In genomic region chr2:154223917-154224273, GRCm38 (mm10) we compare ENCODE assay signal across 11 mouse cellular contexts. TPM values are rescaled to one million over a fixed set of nuclear protein-coding genes. Genes with fewer than 3 reads are reported as not detected.
A peak's percentile ranks its signal among the peaks of the same experiment; 100 is the strongest.
DNase-seq lines count a peak whose midpoint lies in the region; ATAC-seq and TF ChIP-seq lines count a peak whose summit lies in the region.
"Had no signal": no experiment of that assay in that cellular context is flagged by ENCODE, and none has a peak within 500 bp of the region (broad histone marks: within the 10 kb centered on the region; RNA-seq: fewer than 3 reads in every experiment).

No protein-coding gene starts in this region.

- H3K4me2 ChIP-seq in forebrain, postnatal 0 days (ENCODE audit: low read depth): no peak overlapping the region
- H3K4me2 ChIP-seq in lung, postnatal 0 days (replicated peaks; ENCODE audit: low read depth, low read length): no peak overlapping the region; the same call in 1 of the 2 replicates
- peak overlapping the region; percentile 31 for H3K4me2 ChIP-seq in limb, embryonic 15.5 days
- H3K4me2 ChIP-seq in stomach, postnatal 0 days (replicated peaks; ENCODE audit: low read depth): no peak overlapping the region

- 8% methylated on average over 2 of the region's 2 CpGs for WGBS in forebrain, embryonic 10.5 days
- 25% methylated on average over 2 of the region's 2 CpGs for WGBS in forebrain, postnatal 0 days
- 25% methylated on average over 2 of the region's 2 CpGs for WGBS in lung, postnatal 0 days
- 22% methylated on average over 2 of the region's 2 CpGs for WGBS in limb, embryonic 15.5 days
- 45% methylated on average over 2 of the region's 2 CpGs for WGBS in stomach, postnatal 0 days

- H3K27me3 ChIP-seq in forebrain, embryonic 10.5 days (ENCODE audit: poor library complexity, severe bottlenecking): no peaks in the 10 kb centered on the region
- H3K27me3 ChIP-seq in forebrain, postnatal 0 days (ENCODE audit: insufficient read depth, low read length): no peaks in the 10 kb centered on the region
- no peaks in the 10 kb centered on the region for H3K27me3 ChIP-seq in lung, postnatal 0 days (replicated peaks; ENCODE audit: insufficient read depth, low read length)
- no peaks in the 10 kb centered on the region for H3K27me3 ChIP-seq in limb, embryonic 15.5 days
- no peaks in the 10 kb centered on the region for H3K27me3 ChIP-seq in stomach, postnatal 0 days (ENCODE audit: control insufficient read depth, insufficient read depth, low read length)

- no peak for TF ChIP-seq EP300 in lung, postnatal 0 days (IDR thresholded peaks at IDR 0.05)
- no peak for TF ChIP-seq EP300 in stomach, postnatal 0 days (optimal IDR thresholded peaks at IDR 0.05)

- no peak for TF ChIP-seq CTCF in forebrain, postnatal 0 days (IDR thresholded peaks at IDR 0.05; ENCODE audit: low read depth)
- TF ChIP-seq CTCF in lung, postnatal 0 days (IDR thresholded peaks at IDR 0.05): no peak
- TF ChIP-seq CTCF in stomach, postnatal 0 days (IDR thresholded peaks at IDR 0.05; ENCODE audit: low read depth): no peak

- DNase-seq in forebrain, embryonic 10.5 days (ENCODE audit: extremely low spot score, low spot score): no peak
- no peak for DNase-seq in forebrain, postnatal 0 days
- DNase-seq in lung, postnatal 0 days (ENCODE audit: low spot score): no peak
- no peak for DNase-seq in lung, postnatal 36 days
- peak; percentile 37 for DNase-seq in stomach, postnatal 0 days (ENCODE audit: low spot score)
- DNase-seq in layer of hippocampus, adult 9-10 months (ENCODE audit: low spot score): no peak
- DNase-seq in layer of hippocampus, adult 8-10 months (ENCODE audit: low spot score in 2 of 2): no peak

- no peak for ATAC-seq in forebrain, postnatal 0 days
- ATAC-seq in lung, postnatal 0 days: peak; percentile 14; the same call in 1 of the 2 replicates
- ATAC-seq in limb, embryonic 15.5 days (ENCODE audit: insufficient number of reproducible peaks, low FRiP score, low TSS enrichment, low read depth): no peak
- ATAC-seq in stomach, postnatal 0 days (ENCODE audit: low FRiP score, low TSS enrichment): no peak
- ATAC-seq: Patski had no signal

- H3K4me1 ChIP-seq in forebrain, embryonic 10.5 days: peaks cover 32% of the 10 kb centered on the region
- peaks cover 6% of the 10 kb centered on the region; the same call in 1 of the 2 replicates for H3K4me1 ChIP-seq in forebrain, postnatal 0 days (ENCODE audit: insufficient read depth)
- H3K4me1 ChIP-seq in lung, postnatal 0 days (ENCODE audit: insufficient read depth, low read depth, low read length): peaks cover 8% of the 10 kb centered on the region; the same call in 1 of the 2 replicates
- H3K4me1 ChIP-seq in limb, embryonic 15.5 days: peaks cover 27% of the 10 kb centered on the region
- no peaks in the 10 kb centered on the region for H3K4me1 ChIP-seq in stomach, postnatal 0 days (replicated peaks; ENCODE audit: control insufficient read depth, insufficient read depth)

- peak overlapping the region; percentile 74 for H3K27ac ChIP-seq in forebrain, embryonic 10.5 days
- no peak overlapping the region for H3K27ac ChIP-seq in forebrain, postnatal 0 days (ENCODE audit: low read depth, low read length)
- H3K27ac ChIP-seq in lung, postnatal 0 days (ENCODE audit: low read length): peak overlapping the region; percentile 52
- H3K27ac ChIP-seq in limb, embryonic 15.5 days: 0 out of 2 replicates have a peak overlapping the region, but pooled peaks have one; percentile 47
- no peak overlapping the region for H3K27ac ChIP-seq in stomach, postnatal 0 days (replicated peaks)
- H3K27ac ChIP-seq: left cerebral cortex, adult 2 months had no signal

- no peaks in the 10 kb centered on the region for H3K9me3 ChIP-seq in forebrain, embryonic 10.5 days
- H3K9me3 ChIP-seq in forebrain, postnatal 0 days (ENCODE audit: low read length): no peaks in the 10 kb centered on the region
- H3K9me3 ChIP-seq in lung, postnatal 0 days (ENCODE audit: low read length): no peaks in the 10 kb centered on the region
- H3K9me3 ChIP-seq in limb, embryonic 15.5 days: no peaks in the 10 kb centered on the region
- H3K9me3 ChIP-seq in stomach, postnatal 0 days (ENCODE audit: control insufficient read depth, low read length): no peaks in the 10 kb centered on the region

- H3K36me3 ChIP-seq in forebrain, embryonic 10.5 days (replicated peaks): no peaks in the 10 kb centered on the region
- H3K36me3 ChIP-seq in forebrain, postnatal 0 days (ENCODE audit: insufficient read depth): no peaks in the 10 kb centered on the region
- H3K36me3 ChIP-seq in lung, postnatal 0 days (ENCODE audit: insufficient read depth, low read length): no peaks in the 10 kb centered on the region
- H3K36me3 ChIP-seq in limb, embryonic 15.5 days: no peaks in the 10 kb centered on the region
- H3K36me3 ChIP-seq in stomach, postnatal 0 days (ENCODE audit: control insufficient read depth, insufficient read depth, low read length): no peaks in the 10 kb centered on the region

- no peak overlapping the region for H3K9ac ChIP-seq in forebrain, postnatal 0 days
- H3K9ac ChIP-seq in lung, postnatal 0 days (replicated peaks; ENCODE audit: low read depth): no peak overlapping the region
- no peak overlapping the region for H3K9ac ChIP-seq in limb, embryonic 15.5 days
- H3K9ac ChIP-seq in stomach, postnatal 0 days (ENCODE audit: low read length): no peak overlapping the region

- peak overlapping the region; percentile 37 for H3K4me3 ChIP-seq in forebrain, embryonic 10.5 days
- no peak overlapping the region for H3K4me3 ChIP-seq in forebrain, postnatal 0 days (ENCODE audit: low read depth, low read length)
- H3K4me3 ChIP-seq in lung, postnatal 0 days (ENCODE audit: low read depth, low read length): no peak overlapping the region
- no peak overlapping the region for H3K4me3 ChIP-seq in limb, embryonic 15.5 days
- no peak overlapping the region for H3K4me3 ChIP-seq in stomach, postnatal 0 days (ENCODE audit: low read depth, low read length)
- H3K4me3 ChIP-seq: left cerebral cortex, adult 2 months had no signal

RNA-seq across cellular contexts. Expression of gene Bpifb5, which starts 0.4 kb away (rescaled TPM):
- polyA plus RNA-seq in forebrain, embryonic 10.5 days (2016; fragmentation: Nextera tagmentation; extraction: Ambion mirVana): 0.18 and 0.33 TPM in 2 replicates
- 0.14 and 0.31 TPM in 2 replicates for total RNA-seq in forebrain, postnatal 0 days (2014; rRNA removed)
- 0.24 and 0.53 TPM in 2 replicates for polyA plus RNA-seq in forebrain, postnatal 0 days (2015; fragmentation: Nextera tagmentation; extraction: Ambion mirVana)
- 18.2 and 20.4 TPM in 2 replicates for polyA plus RNA-seq in lung, postnatal 0 days (2015; fragmentation: Nextera tagmentation; extraction: Ambion mirVana)
- 0.81 and 0.83 TPM in 2 replicates for polyA plus RNA-seq in limb, embryonic 15.5 days (2015; fragmentation: Nextera tagmentation; extraction: Ambion mirVana)
- 12.1 and 12.2 TPM in 2 replicates for polyA plus RNA-seq in stomach, postnatal 0 days (2015; fragmentation: Nextera tagmentation; extraction: Ambion mirVana)
- not detected for total RNA-seq in layer of hippocampus, adult 8-10 months (2022)
- total RNA-seq: heart, postnatal 36 days; left cerebral cortex, adult 2 months had no signal

RNA-seq across cellular contexts. Expression of gene Bpifb1, which starts 33.3 kb away (rescaled TPM):
- polyA plus RNA-seq in forebrain, embryonic 10.5 days (2016; fragmentation: Nextera tagmentation; extraction: Ambion mirVana): not detected in 2 replicates
- total RNA-seq in forebrain, postnatal 0 days (2014; rRNA removed): 0.33 TPM in 1 of 2 replicates, not detected in the other
- 0.23 and 0.92 TPM in 2 replicates for polyA plus RNA-seq in forebrain, postnatal 0 days (2015; fragmentation: Nextera tagmentation; extraction: Ambion mirVana)
- polyA plus RNA-seq in lung, postnatal 0 days (2015; fragmentation: Nextera tagmentation; extraction: Ambion mirVana): 7.3 and 7.4 TPM in 2 replicates
- 0.20 and 0.35 TPM in 2 replicates for polyA plus RNA-seq in limb, embryonic 15.5 days (2015; fragmentation: Nextera tagmentation; extraction: Ambion mirVana)
- polyA plus RNA-seq in stomach, postnatal 0 days (2015; fragmentation: Nextera tagmentation; extraction: Ambion mirVana): 10,886 and 11,427 TPM in 2 replicates
- under 1 TPM; 0.16 to 0.22 (median 0.18) TPM for total RNA-seq in layer of hippocampus, adult 8-10 months (2022)
- total RNA-seq: heart, postnatal 36 days had no signal

RNA-seq across cellular contexts. Expression of gene Bpifb9a, which starts 33.8 kb away (rescaled TPM):
- not detected in 2 replicates for polyA plus RNA-seq in forebrain, embryonic 10.5 days (2016; fragmentation: Nextera tagmentation; extraction: Ambion mirVana)
- not detected in 2 replicates for total RNA-seq in forebrain, postnatal 0 days (2014; rRNA removed)
- polyA plus RNA-seq in forebrain, postnatal 0 days (2015; fragmentation: Nextera tagmentation; extraction: Ambion mirVana): 0.65 TPM in 1 of 2 replicates, not detected in the other
- polyA plus RNA-seq in lung, postnatal 0 days (2015; fragmentation: Nextera tagmentation; extraction: Ambion mirVana): not detected in 2 replicates
- not detected in 2 replicates for polyA plus RNA-seq in limb, embryonic 15.5 days (2015; fragmentation: Nextera tagmentation; extraction: Ambion mirVana)
- not detected in 2 replicates for polyA plus RNA-seq in stomach, postnatal 0 days (2015; fragmentation: Nextera tagmentation; extraction: Ambion mirVana)
- under 1 TPM in 2 of 4 experiments, not detected in 2; 0.32 to 0.35 TPM for total RNA-seq in layer of hippocampus, adult 8-10 months (2022)
- total RNA-seq: heart, postnatal 36 days; left cerebral cortex, adult 2 months had no signal
- polyA plus RNA-seq: Patski had no signal

Comparison
In these comparisons a context has a peak if more than half of its experiments do, and no peak if none do; other contexts are left out.
1. H3K27ac ChIP-seq: peak in forebrain, embryonic 10.5 days (single experiment), lung, postnatal 0 days (single experiment) and limb, embryonic 15.5 days (single experiment); none in forebrain, postnatal 0 days (single experiment) and stomach, postnatal 0 days (single experiment).
2. RNA of gene Bpifb1, which starts 33.3 kb away (polyA plus RNA-seq): 10,886 to 11,427 TPM in stomach, postnatal 0 days; 7.3 to 7.4 TPM in lung, postnatal 0 days, 0.23 to 0.92 TPM in forebrain, postnatal 0 days, 0.20 to 0.35 TPM in limb, embryonic 15.5 days and not detected in forebrain, embryonic 10.5 days; every median in the first group is over 1,000 times any median in the second.